Mouse (Mus musculus) brain, embryonic 14.5 days (tissue): ENCODE data around the gene Tbx3.

Source experiments
- CTCF ChIP-seq: fragments of 200-500 bp; IDR thresholded peaks from 2 replicates; pipeline ENCODE4 v1.5.1; 2012; ENCODE audit warnings: inconsistent platforms, mild to moderate bottlenecking, moderate library complexity, borderline replicate concordance; ENCODE audit not compliant: insufficient read depth, insufficient read length; ENCODE audit errors: extremely low read depth
- POLR2A ChIP-seq: fragments of 200-500 bp; IDR thresholded peaks from 2 replicates; pipeline ENCODE4 v1.6.1; 2012; ENCODE audit warnings: mild to moderate bottlenecking, inconsistent platforms, borderline replicate concordance; ENCODE audit not compliant: poor library complexity, insufficient read depth, insufficient read length, severe bottlenecking; ENCODE audit errors: extremely low read depth

GRCm38 (mm10) chr5:119711626-119712025 lies 41.2 kb downstream of the Tbx3 start:
- TF ChIP-seq POLR2A (no peak), CTCF (no peak)
